Comparison of ENCODE assay signal across 20 mouse cellular contexts in genomic region chr1:73072237-73072904, GRCm38 (mm10). TPM values are rescaled to one million over a fixed set of nuclear protein-coding genes. Genes with fewer than 3 reads are reported as not detected.
DNase-seq lines count a peak whose midpoint lies in the region; ATAC-seq and TF ChIP-seq lines count a peak whose summit lies in the region.
"Had no signal": no experiment of that assay in that cellular context is flagged by ENCODE, and none has a peak within 500 bp of the region (broad histone marks: within the 10 kb centered on the region; RNA-seq: fewer than 3 reads in every experiment).

No protein-coding gene starts in this region.

- no peak for TF ChIP-seq POLR2A in limb, embryonic 14.5 days (IDR thresholded peaks at IDR 0.05; ENCODE audit: borderline replicate concordance, extremely low read depth, insufficient read depth, insufficient read length)

- H3K27ac ChIP-seq in lung, embryonic 14.5 days (ENCODE audit: low read depth): no peak overlapping the region
- H3K27ac ChIP-seq in heart, embryonic 12.5 days (ENCODE audit: poor library complexity, severe bottlenecking): no peak overlapping the region
- no peak overlapping the region for H3K27ac ChIP-seq in limb, embryonic 14.5 days (replicated peaks; ENCODE audit: low read depth, low read length)
- no peak overlapping the region for H3K27ac ChIP-seq in stomach, embryonic 15.5 days
- H3K27ac ChIP-seq: hindbrain, embryonic 15.5 days; limb, embryonic 15.5 days; midbrain, embryonic 15.5 days; neural tube, embryonic 12.5 days had no signal

- H3K4me1 ChIP-seq in lung, embryonic 14.5 days (ENCODE audit: insufficient read depth): no peaks in the 10 kb centered on the region
- H3K4me1 ChIP-seq in heart, embryonic 12.5 days (replicated peaks): peaks cover 7% of the 10 kb centered on the region
- H3K4me1 ChIP-seq in limb, embryonic 14.5 days (ENCODE audit: control insufficient read depth, insufficient read depth, low read length): peaks cover 3% of the 10 kb centered on the region; the same call in 1 of the 2 replicates
- H3K4me1 ChIP-seq in stomach, embryonic 15.5 days: no peaks in the 10 kb centered on the region
- H3K4me1 ChIP-seq: hindbrain, embryonic 15.5 days; midbrain, embryonic 15.5 days; neural tube, embryonic 12.5 days had no signal

- no peaks in the 10 kb centered on the region for H3K36me3 ChIP-seq in lung, embryonic 14.5 days (ENCODE audit: insufficient read depth)
- no peaks in the 10 kb centered on the region for H3K36me3 ChIP-seq in heart, embryonic 12.5 days
- H3K36me3 ChIP-seq in limb, embryonic 14.5 days (ENCODE audit: control insufficient read depth, insufficient read depth, low read length): no peaks in the 10 kb centered on the region
- no peaks in the 10 kb centered on the region for H3K36me3 ChIP-seq in stomach, embryonic 15.5 days
- H3K36me3 ChIP-seq: hindbrain, embryonic 15.5 days; limb, embryonic 15.5 days; midbrain, embryonic 15.5 days; neural tube, embryonic 12.5 days had no signal

- no peaks in the 10 kb centered on the region for H3K9me3 ChIP-seq in lung, embryonic 14.5 days (ENCODE audit: low read depth, low read length)
- no peaks in the 10 kb centered on the region for H3K9me3 ChIP-seq in heart, embryonic 12.5 days (replicated peaks)
- H3K9me3 ChIP-seq in limb, embryonic 14.5 days (ENCODE audit: control insufficient read depth, low read length): no peaks in the 10 kb centered on the region
- no peaks in the 10 kb centered on the region for H3K9me3 ChIP-seq in stomach, embryonic 15.5 days
- H3K9me3 ChIP-seq: hindbrain, embryonic 15.5 days; limb, embryonic 15.5 days; midbrain, embryonic 15.5 days; neural tube, embryonic 12.5 days had no signal

- H3K4me3 ChIP-seq in lung, embryonic 14.5 days (ENCODE audit: low read depth, low read length): no peak overlapping the region
- H3K4me3 ChIP-seq in heart, embryonic 12.5 days: no peak overlapping the region
- H3K4me3 ChIP-seq in limb, embryonic 14.5 days (replicated peaks; ENCODE audit: low read length): no peak overlapping the region
- no peak overlapping the region for H3K4me3 ChIP-seq in stomach, embryonic 15.5 days (replicated peaks)
- H3K4me3 ChIP-seq: hindbrain, embryonic 15.5 days; limb, embryonic 15.5 days; midbrain, embryonic 15.5 days; neural tube, embryonic 12.5 days had no signal

- DNase-seq in lung, embryonic 14.5 days: no peak
- DNase-seq in lung, postnatal 25 days (ENCODE audit: low spot score): no peak
- no peak for DNase-seq in limb, embryonic 14.5 days (ENCODE audit: low spot score)
- DNase-seq in adrenal gland, postnatal 25 days: no peak
- DNase-seq in layer of hippocampus, postnatal 14 days (ENCODE audit: low spot score in 2 of 2): no peak
- DNase-seq: adrenal gland, postnatal 36 days; B cell, adult 2 months; cerebellum, adult 11-12 months; kidney, adult 9 months; lung, postnatal 4 days had no signal

- no peaks in the 10 kb centered on the region for H3K27me3 ChIP-seq in lung, embryonic 14.5 days (ENCODE audit: insufficient read depth, low read length)
- no peaks in the 10 kb centered on the region for H3K27me3 ChIP-seq in heart, embryonic 12.5 days (replicated peaks)
- no peaks in the 10 kb centered on the region for H3K27me3 ChIP-seq in limb, embryonic 14.5 days (ENCODE audit: control insufficient read depth, insufficient read depth, low read length)
- no peaks in the 10 kb centered on the region for H3K27me3 ChIP-seq in stomach, embryonic 15.5 days (replicated peaks)
- H3K27me3 ChIP-seq: hindbrain, embryonic 15.5 days; limb, embryonic 15.5 days; midbrain, embryonic 15.5 days; neural tube, embryonic 12.5 days had no signal

- H3K4me2 ChIP-seq in lung, embryonic 14.5 days: no peak overlapping the region
- no peak overlapping the region for H3K4me2 ChIP-seq in heart, embryonic 12.5 days
- H3K4me2 ChIP-seq in limb, embryonic 14.5 days (replicated peaks; ENCODE audit: low read depth, low read length, severe bottlenecking): no peak overlapping the region
- H3K4me2 ChIP-seq in stomach, embryonic 15.5 days: no peak overlapping the region
- H3K4me2 ChIP-seq: hindbrain, embryonic 15.5 days; limb, embryonic 15.5 days; midbrain, embryonic 15.5 days; neural tube, embryonic 12.5 days had no signal

- WGBS in lung, embryonic 14.5 days: 59% methylated on average over 5 of the region's 5 CpGs
- WGBS in heart, embryonic 12.5 days: 66% methylated on average over 5 of the region's 5 CpGs
- WGBS in limb, embryonic 14.5 days: 39% methylated on average over 5 of the region's 5 CpGs
- WGBS in stomach, embryonic 15.5 days: 57% methylated on average over 5 of the region's 5 CpGs

- no peak overlapping the region for H3K9ac ChIP-seq in lung, embryonic 14.5 days
- H3K9ac ChIP-seq in heart, embryonic 12.5 days: no peak overlapping the region
- no peak overlapping the region for H3K9ac ChIP-seq in limb, embryonic 14.5 days (ENCODE audit: low read depth, low read length, severe bottlenecking)
- H3K9ac ChIP-seq in stomach, embryonic 15.5 days: no peak overlapping the region
- H3K9ac ChIP-seq: hindbrain, embryonic 15.5 days; limb, embryonic 15.5 days; midbrain, embryonic 15.5 days; neural tube, embryonic 12.5 days had no signal

- ATAC-seq in lung, embryonic 14.5 days (ENCODE audit: insufficient read depth): 0 out of 2 replicates have a peak, but pooled peaks have one; percentile 52
- peak; percentile 92 for ATAC-seq in heart, embryonic 12.5 days (ENCODE audit: insufficient number of reproducible peaks, low FRiP score)
- ATAC-seq in limb, embryonic 14.5 days (ENCODE audit: low FRiP score, low read depth): peak; percentile 63
- ATAC-seq in stomach, embryonic 15.5 days (ENCODE audit: insufficient read depth, low FRiP score, low read depth): peak; percentile 91; the same call in 1 of the 2 replicates
- ATAC-seq in granulocyte monocyte progenitor cell, adult 5-6 weeks (replicated peaks; ENCODE audit: poor library complexity, severe bottlenecking): no peak
- ATAC-seq: midbrain, embryonic 15.5 days had no signal

- TF ChIP-seq CTCF in lung, embryonic 14.5 days (IDR thresholded peaks at IDR 0.05; ENCODE audit: low read depth): no peak

RNA-seq across cellular contexts. Expression of gene Tnp1, which starts 56.7 kb away (rescaled TPM):
- not detected in 2 replicates for polyA plus RNA-seq in lung, embryonic 14.5 days (2014; fragmentation: Nextera tagmentation; extraction: Ambion mirVana)
- polyA plus RNA-seq in heart, embryonic 12.5 days (2016; fragmentation: Nextera tagmentation; extraction: Ambion mirVana): not detected in 2 replicates
- polyA plus RNA-seq in limb, embryonic 14.5 days (2012; rRNA removed): not detected in 2 replicates
- polyA plus RNA-seq in limb, embryonic 14.5 days (2014; fragmentation: Nextera tagmentation; extraction: Ambion mirVana): not detected in 2 replicates
- polyA plus RNA-seq in stomach, embryonic 15.5 days (2015; fragmentation: Nextera tagmentation; extraction: Ambion mirVana): not detected in 2 replicates
- total RNA-seq in granulocyte monocyte progenitor cell, adult 5-6 weeks (2014; fragmentation: Nextera tagmentation): not detected in 2 replicates
- total RNA-seq in granulocyte monocyte progenitor cell, adult 5-6 weeks (2017): not detected in 2 replicates
- total RNA-seq in adrenal gland, postnatal 25 days (2021): not detected in 2 replicates
- not detected for total RNA-seq in layer of hippocampus, postnatal 14 days (2021)
- total RNA-seq: adrenal gland, postnatal 36 days; ES-E14; left cerebral cortex, adult 18-20 months had no signal
- polyA plus RNA-seq: hindbrain, embryonic 15.5 days; large intestine, adult 2 months; limb, embryonic 15.5 days; midbrain, embryonic 15.5 days; neural tube, embryonic 12.5 days had no signal
